Mouse (Mus musculus): ENCODE results near the gene Cdc34b. TPM values are rescaled to one million over a fixed set of nuclear protein-coding genes. Genes with fewer than 3 reads are reported as not detected.

The Cdc34b gene
- total and polyA plus RNA-seq, 3 experiments = 0.19 to 0.29 TPM; not detected in 1

DNA sequence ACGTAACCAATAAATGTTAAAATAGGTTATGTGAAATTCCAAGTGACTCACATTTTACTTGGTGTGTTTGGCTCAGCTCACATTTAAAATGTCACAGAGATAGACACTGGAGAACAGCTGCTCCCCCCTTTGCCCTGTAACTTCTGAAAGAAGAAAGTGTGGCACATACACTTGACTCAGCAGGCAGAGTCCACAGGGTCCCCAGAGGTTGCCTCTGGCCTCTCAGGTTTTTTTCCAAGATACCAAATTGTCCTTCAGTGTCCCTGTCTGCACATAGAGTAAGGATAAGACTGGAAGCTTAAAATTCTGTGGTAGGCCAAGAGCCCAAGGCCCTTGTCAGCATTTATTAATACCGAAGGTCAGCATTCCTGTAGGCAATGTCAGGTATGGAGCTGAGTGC lies 25.7 kb downstream of the Cdc34b start:
- Histone ChIP-seq H3K79me2 (ENCODE audit: control insufficient read depth, insufficient read depth, low read length, poor library complexity) (no peaks in the 10 kb centered on the region), H3K27me3 (ENCODE audit: control insufficient read depth in 1 of 2, insufficient read depth in 2 of 2, low read length in 2 of 2) (peaks cover 3 to 5% of the 10 kb centered on the region in 2 experiments), H3K9me3 (replicated peaks; ENCODE audit: insufficient read depth, low read length) (no peaks in the 10 kb centered on the region), H3K27ac (ENCODE audit: control insufficient read depth, low read depth, low read length) (no peak overlapping the region), H3K9ac (ENCODE audit: control insufficient read depth, low read depth, low read length, poor library complexity, severe bottlenecking) (no peak overlapping the region), H3K4me1 (ENCODE audit: control insufficient read depth in 1 of 2, insufficient read depth in 2 of 2, low read length in 2 of 2) (no peaks in the 10 kb centered on the region), H3K36me3 (ENCODE audit: control insufficient read depth in 1 of 2, insufficient read depth in 2 of 2, low read length in 2 of 2) (no peaks in the 10 kb centered on the region), H3K4me3 (ENCODE audit: control insufficient read depth in 1 of 2, insufficient read depth in 1 of 2, low read depth in 2 of 2, low read length in 2 of 2) (no peak overlapping the region)
- no peak for DNase-seq (ENCODE audit: low read depth, low spot score)
- TF ChIP-seq RCOR1 (IDR thresholded peaks at IDR 0.05; ENCODE audit: low read depth, low read length) (no peak), POLR2AphosphoS2 (IDR thresholded peaks at IDR 0.05; ENCODE audit: low read length) (no peak), RAD21 (IDR thresholded peaks at IDR 0.05; ENCODE audit: low read depth, low read length) (no peak), MYB (IDR thresholded peaks at IDR 0.05; ENCODE audit: low read depth, low read length) (no peak), MAFK (IDR thresholded peaks at IDR 0.05; ENCODE audit: borderline replicate concordance, low read depth, low read length) (no peak)

DNA sequence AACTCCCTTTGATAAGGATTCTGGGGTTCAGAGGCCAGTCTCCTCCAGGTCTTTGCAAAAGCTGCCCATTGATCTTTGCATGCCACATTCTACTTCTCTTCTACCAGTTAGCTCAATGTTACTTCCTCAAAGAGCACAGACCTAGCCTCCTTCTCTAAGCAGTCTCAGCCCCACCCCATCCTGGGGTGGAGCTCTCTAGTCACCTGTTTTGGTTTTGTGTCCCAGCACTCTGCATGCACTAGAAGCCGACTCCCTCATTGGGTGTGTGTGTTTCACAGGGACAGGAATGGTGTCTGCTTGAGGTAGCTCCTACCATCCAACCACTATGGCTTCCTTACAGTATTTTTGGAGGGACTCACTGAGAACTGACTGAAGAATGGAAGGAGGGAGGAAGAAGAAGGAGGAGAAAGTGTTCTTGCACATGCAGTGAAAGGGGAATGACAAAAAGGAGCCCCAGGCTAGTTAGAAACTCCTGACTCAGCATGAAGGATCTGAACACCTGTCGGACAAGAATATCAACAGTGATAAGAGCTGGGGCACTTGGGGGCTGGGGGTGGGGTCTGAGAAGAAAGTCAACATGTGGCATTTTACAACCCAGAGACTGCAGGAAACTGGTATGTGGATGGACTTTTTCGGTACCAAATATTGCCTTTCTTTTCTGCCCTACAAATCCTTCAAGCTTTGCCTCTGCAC lies 30.9 kb downstream of the Cdc34b start:
- TF ChIP-seq CHD2 (IDR thresholded peaks at IDR 0.05; ENCODE audit: low read length) (no peak), USF2 (IDR thresholded peaks at IDR 0.05; ENCODE audit: borderline replicate concordance in 1 of 2, insufficient read depth in 1 of 2, low read depth in 1 of 2, low read length in 2 of 2) (no peak), TBP (IDR thresholded peaks at IDR 0.05; ENCODE audit: low read depth, low read length) (no peak), ZC3H11A (IDR thresholded peaks at IDR 0.05; ENCODE audit: low read depth, low read length) (no peak), ETS1 (IDR thresholded peaks at IDR 0.05; ENCODE audit: low read depth, low read length) (no peak), GATA1 (IDR thresholded peaks at IDR 0.05; ENCODE audit: low read depth, low read length) (no peak), MYC (IDR thresholded peaks at IDR 0.05; ENCODE audit: low read depth, low read length) (no peak), TCF12 (IDR thresholded peaks at IDR 0.05; ENCODE audit: low read depth, low read length) (no peak), POLR2AphosphoS5 (IDR thresholded peaks at IDR 0.05; ENCODE audit: borderline replicate concordance, low read depth, low read length) (no peak), NELFE (IDR thresholded peaks at IDR 0.05; ENCODE audit: low read depth, low read length) (no peak), NRF1 (IDR thresholded peaks at IDR 0.05; ENCODE audit: insufficient read depth, low read depth, low read length, poor library complexity, severe bottlenecking) (no peak), MAFK (IDR thresholded peaks at IDR 0.05; ENCODE audit: borderline replicate concordance, low read depth, low read length) (no peak), SIN3A (IDR thresholded peaks at IDR 0.05; ENCODE audit: low read length) (no peak), ZMIZ1 (IDR thresholded peaks at IDR 0.05; ENCODE audit: low read depth, low read length) (no peak), KAT2A (conservative IDR thresholded peaks at IDR 0.05; ENCODE audit: low read depth, low read length) (no peak), JUND (IDR thresholded peaks at IDR 0.05; ENCODE audit: low read depth, low read length) (no peak), GABPA (IDR thresholded peaks at IDR 0.05; ENCODE audit: low read depth, low read length) (no peak), BHLHE40 (IDR thresholded peaks at IDR 0.05; ENCODE audit: borderline replicate concordance, low read depth, low read length) (no peak), SMC3 (IDR thresholded peaks at IDR 0.05; ENCODE audit: low read depth, low read length) (no peak)
- H3K9ac ChIP-seq (ENCODE audit: control insufficient read depth, low read depth, low read length, poor library complexity, severe bottlenecking) = no peak overlapping the region

More for the DNA sequence above, 30.9 kb downstream of the Cdc34b start:
- H3K36me3 ChIP-seq (ENCODE audit: control insufficient read depth in 1 of 2, insufficient read depth in 2 of 2, low read length in 2 of 2) = no peaks in the 10 kb centered on the region
- peak; percentile 24 for DNase-seq (ENCODE audit: low read depth, low spot score)
- H3K9me3 ChIP-seq (replicated peaks; ENCODE audit: insufficient read depth, low read length) = no peaks in the 10 kb centered on the region
- H3K4me1 ChIP-seq (ENCODE audit: control insufficient read depth in 1 of 2, insufficient read depth in 2 of 2, low read length in 2 of 2) = no peaks in the 10 kb centered on the region
- H3K4me3 ChIP-seq (ENCODE audit: control insufficient read depth in 1 of 2, insufficient read depth in 1 of 2, low read depth in 2 of 2, low read length in 2 of 2) = no peak overlapping the region
- H3K27me3 ChIP-seq (ENCODE audit: control insufficient read depth in 1 of 2, insufficient read depth in 2 of 2, low read length in 2 of 2) = peaks cover 1 to 3% of the 10 kb centered on the region in 2 experiments; a peak in 3 of 4 replicates
- no peak overlapping the region for H3K27ac ChIP-seq (ENCODE audit: control insufficient read depth, low read depth, low read length)
- no peaks in the 10 kb centered on the region for H3K79me2 ChIP-seq (ENCODE audit: control insufficient read depth, insufficient read depth, low read length, poor library complexity)

All from MEL (cell line).